Mouse (Mus musculus): ENCODE data around the gene Slc30a4.

- no peak for TF ChIP-seq CTCF (IDR thresholded peaks at IDR 0.05; ENCODE audit: extremely low read depth, insufficient read length, insufficient replicate concordance, low read depth, low read length)
- no peak for TF ChIP-seq POLR2A (IDR thresholded peaks at IDR 0.05; ENCODE audit: low read depth, low read length)
These were observed 18.1 kb upstream of the Slc30a4 start for GRCm38 (mm10) chr2:122720564-122720963.

Data from small intestine, adult 2 months (tissue).